Mouse (Mus musculus): ENCODE data around the gene Pip5k1c. TPM values are rescaled to one million over a fixed set of nuclear protein-coding genes. Genes with fewer than 3 reads are reported as not detected.
A peak's percentile ranks its signal among the peaks of the same experiment; 100 is the strongest.

Gene Pip5k1c
- polyA plus RNA-seq, 1 experiment = 935 TPM

- no peak overlapping the region for H3K27ac ChIP-seq (ENCODE audit: insufficient read depth, low read depth, low read length)
- WGBS = 93% methylated on average over 19 of the region's 19 CpGs
- TF ChIP-seq CTCF (IDR thresholded peaks at IDR 0.05; ENCODE audit: insufficient read depth, low read depth, low read length) = no peak
- no peak for TF ChIP-seq POLR2A (IDR thresholded peaks at IDR 0.05; ENCODE audit: insufficient read depth, low read depth, low read length)
- H3K4me3 ChIP-seq (ENCODE audit: insufficient read depth, low read depth, low read length) = no peak overlapping the region
- H3K4me1 ChIP-seq (ENCODE audit: control insufficient read depth, insufficient read depth, low read length) = peaks cover 6% of the 10 kb centered on the region
These were observed 18.9 kb upstream of the Pip5k1c start for GRCm38 (mm10) chr10:81273842-81274241.

GRCm38 (mm10) chr10:81277676-81278075 lies 15.1 kb upstream of the Pip5k1c start:
- no peaks in the 10 kb centered on the region for H3K4me1 ChIP-seq (ENCODE audit: control insufficient read depth, insufficient read depth, low read length)
- TF ChIP-seq POLR2A (IDR thresholded peaks at IDR 0.05; ENCODE audit: insufficient read depth, low read depth, low read length) (no peak), CTCF (IDR thresholded peaks at IDR 0.05; ENCODE audit: insufficient read depth, low read depth, low read length) (no peak)
- H3K27ac ChIP-seq (ENCODE audit: insufficient read depth, low read depth, low read length) = no peak overlapping the region
- 78% methylated on average over 22 of the region's 22 CpGs for WGBS
- H3K4me3 ChIP-seq (ENCODE audit: insufficient read depth, low read depth, low read length) = no peak overlapping the region

GRCm38 (mm10) chr10:81279496-81279895 lies 13.3 kb upstream of the Pip5k1c start:
- no peak overlapping the region for H3K27ac ChIP-seq (ENCODE audit: insufficient read depth, low read depth, low read length)
- no peak for TF ChIP-seq POLR2A (IDR thresholded peaks at IDR 0.05; ENCODE audit: insufficient read depth, low read depth, low read length)
- TF ChIP-seq CTCF (IDR thresholded peaks at IDR 0.05; ENCODE audit: insufficient read depth, low read depth, low read length) = no peak
- WGBS = 48% methylated on average over 10 of the region's 10 CpGs
- no peak overlapping the region for H3K4me3 ChIP-seq (ENCODE audit: insufficient read depth, low read depth, low read length)
- H3K4me1 ChIP-seq (ENCODE audit: control insufficient read depth, insufficient read depth, low read length) = no peaks in the 10 kb centered on the region

DNA sequence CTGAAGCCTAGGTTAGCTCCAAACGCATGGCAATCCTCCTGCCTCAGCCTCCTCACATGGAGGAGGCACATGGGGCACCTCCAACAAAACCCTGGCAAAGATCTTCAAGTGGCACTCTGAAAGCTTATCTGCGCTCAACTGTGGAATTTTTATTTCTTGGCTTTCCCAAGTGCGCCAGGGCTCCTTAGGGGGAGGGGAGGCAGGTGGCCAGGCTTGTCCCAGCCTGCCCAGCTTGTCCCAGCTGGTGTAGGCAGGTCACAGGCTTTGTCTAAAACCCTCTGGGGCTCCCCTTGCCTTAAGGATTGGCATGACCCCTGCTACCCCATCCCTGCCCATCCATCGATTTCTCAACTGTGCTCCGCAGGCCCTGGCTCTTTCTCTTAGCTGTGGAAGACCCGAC lies 8.6 kb upstream of the Pip5k1c start:
- Histone ChIP-seq H3K27ac (ENCODE audit: insufficient read depth, low read depth, low read length) (no peak overlapping the region), H3K4me3 (ENCODE audit: insufficient read depth, low read depth, low read length) (no peak overlapping the region), H3K4me1 (ENCODE audit: control insufficient read depth, insufficient read depth, low read length) (peaks cover 16% of the 10 kb centered on the region)
- TF ChIP-seq CTCF (IDR thresholded peaks at IDR 0.05; ENCODE audit: insufficient read depth, low read depth, low read length) (no peak), POLR2A (IDR thresholded peaks at IDR 0.05; ENCODE audit: insufficient read depth, low read depth, low read length) (no peak)
- WGBS = 82% methylated on average over 6 of the region's 6 CpGs

DNA sequence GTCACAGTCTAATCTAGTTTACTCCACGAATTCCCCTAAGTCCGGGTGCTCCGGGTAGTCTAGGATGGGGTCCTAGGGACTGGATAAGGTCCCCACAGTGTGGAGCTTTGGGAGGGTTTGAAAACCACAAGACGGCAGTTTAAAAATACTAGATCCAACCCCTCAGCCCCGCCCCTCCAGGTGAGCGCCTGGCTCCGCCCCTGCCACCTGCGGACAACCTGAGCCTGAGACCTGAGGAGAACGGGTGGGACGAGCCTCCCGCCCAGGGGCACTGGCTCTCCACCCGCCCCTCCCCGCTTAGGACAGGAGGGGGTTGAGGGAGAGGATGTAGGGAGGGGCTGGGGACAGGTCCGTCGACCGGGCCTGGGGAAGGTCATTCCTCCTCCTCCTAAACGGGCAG lies 8.0 kb upstream of the Pip5k1c start:
- TF ChIP-seq CTCF (IDR thresholded peaks at IDR 0.05; ENCODE audit: insufficient read depth, low read depth, low read length) (no peak), POLR2A (IDR thresholded peaks at IDR 0.05; ENCODE audit: insufficient read depth, low read depth, low read length) (no peak)
- WGBS = 23% methylated on average over 17 of the region's 17 CpGs

DNA sequence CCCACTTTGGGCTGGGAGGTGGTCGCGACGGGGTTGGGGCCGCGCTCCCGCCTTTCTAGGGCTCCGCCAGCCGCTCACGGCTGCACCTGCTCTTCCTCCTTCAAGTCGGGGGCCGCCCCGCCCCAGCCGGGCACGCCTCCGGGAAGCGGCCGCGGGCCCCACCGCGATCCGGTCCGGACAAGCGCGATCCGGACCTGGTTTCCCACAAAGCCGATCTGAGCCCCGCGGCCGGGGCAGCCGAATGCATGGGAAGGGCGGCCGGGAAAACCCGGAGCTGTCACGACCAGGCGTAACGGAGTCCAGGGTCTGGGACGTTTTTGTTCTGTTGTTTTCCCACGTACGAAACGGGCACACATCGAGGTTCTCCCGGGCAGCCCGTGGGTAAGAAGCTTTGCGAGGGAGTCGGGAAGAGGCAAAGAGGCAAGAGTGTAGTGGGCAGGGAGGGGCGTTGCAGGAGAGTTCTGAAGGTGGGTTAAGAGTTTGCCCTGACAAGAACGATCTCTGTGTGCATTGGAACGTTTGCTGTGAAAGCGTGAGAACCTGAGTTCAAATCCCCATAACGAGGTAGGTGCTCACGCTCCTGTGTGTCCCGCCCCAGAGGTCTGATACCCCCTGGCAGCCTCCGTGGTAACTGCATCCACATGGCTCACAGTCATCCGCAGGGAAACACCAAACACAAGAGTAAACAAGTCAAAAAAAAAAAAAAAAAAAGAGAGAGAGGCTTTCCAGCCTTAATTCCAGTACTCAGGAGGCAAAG lies 6.9 kb upstream of the Pip5k1c start:
- WGBS = 3% methylated on average over 54 of the region's 54 CpGs
- Histone ChIP-seq H3K4me3 (ENCODE audit: insufficient read depth, low read depth, low read length) (peak overlapping the region; percentile 29), H3K27ac (ENCODE audit: insufficient read depth, low read depth, low read length) (no peak overlapping the region), H3K4me1 (ENCODE audit: control insufficient read depth, insufficient read depth, low read length) (peaks cover 21% of the 10 kb centered on the region)
- TF ChIP-seq POLR2A (IDR thresholded peaks at IDR 0.05; ENCODE audit: insufficient read depth, low read depth, low read length) (no peak), CTCF (IDR thresholded peaks at IDR 0.05; ENCODE audit: insufficient read depth, low read depth, low read length) (no peak)

More for the DNA sequence above, 8.0 kb upstream of the Pip5k1c start:
- H3K4me3 ChIP-seq (ENCODE audit: insufficient read depth, low read depth, low read length) = no peak overlapping the region
- H3K4me1 ChIP-seq (ENCODE audit: control insufficient read depth, insufficient read depth, low read length) = peaks cover 18% of the 10 kb centered on the region
- H3K27ac ChIP-seq (ENCODE audit: insufficient read depth, low read depth, low read length) = no peak overlapping the region

DNA sequence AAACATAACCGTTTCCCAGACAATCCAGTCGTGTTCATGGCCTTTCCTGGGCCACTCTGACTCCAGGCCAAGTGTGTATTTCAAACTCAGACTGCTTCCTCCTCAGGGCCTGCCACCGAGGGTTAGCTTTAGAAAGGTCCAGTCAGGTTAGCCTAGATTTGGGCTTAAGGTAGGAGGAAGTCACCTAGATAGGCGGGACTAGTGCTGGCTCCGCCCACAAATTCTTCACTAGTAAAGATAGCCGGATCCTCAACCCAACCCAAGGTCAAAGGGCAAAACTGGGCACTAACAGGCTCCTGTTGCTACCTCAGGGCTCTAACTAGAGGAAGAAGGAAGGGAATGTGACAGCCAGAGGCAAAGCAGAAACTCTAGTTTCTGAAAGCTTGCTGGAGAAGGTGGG lies 6.2 kb upstream of the Pip5k1c start:
- no peak for TF ChIP-seq CTCF (IDR thresholded peaks at IDR 0.05; ENCODE audit: insufficient read depth, low read depth, low read length)
- TF ChIP-seq POLR2A (IDR thresholded peaks at IDR 0.05; ENCODE audit: insufficient read depth, low read depth, low read length) = no peak

GRCm38 (mm10) chr10:81287513-81288157 lies 5.1 kb upstream of the Pip5k1c start:
- Histone ChIP-seq H3K4me1 (ENCODE audit: control insufficient read depth, insufficient read depth, low read length) (peaks cover 25% of the 10 kb centered on the region), H3K4me3 (ENCODE audit: insufficient read depth, low read depth, low read length) (no peak overlapping the region), H3K27ac (ENCODE audit: insufficient read depth, low read depth, low read length) (no peak overlapping the region)
- TF ChIP-seq CTCF (IDR thresholded peaks at IDR 0.05; ENCODE audit: insufficient read depth, low read depth, low read length) (peak; percentile 71; the same call in 1 of the 2 replicates), POLR2A (IDR thresholded peaks at IDR 0.05; ENCODE audit: insufficient read depth, low read depth, low read length) (no peak)
- WGBS = 62% methylated on average over 8 of the region's 8 CpGs

More for the DNA sequence above, 6.2 kb upstream of the Pip5k1c start:
- WGBS = 51% methylated on average over 6 of the region's 6 CpGs
- no peak overlapping the region for H3K27ac ChIP-seq (ENCODE audit: insufficient read depth, low read depth, low read length)
- peaks cover 25% of the 10 kb centered on the region for H3K4me1 ChIP-seq (ENCODE audit: control insufficient read depth, insufficient read depth, low read length)
- H3K4me3 ChIP-seq (ENCODE audit: insufficient read depth, low read depth, low read length) = no peak overlapping the region

- H3K4me1 ChIP-seq (ENCODE audit: control insufficient read depth, insufficient read depth, low read length) = peaks cover 25% of the 10 kb centered on the region
- no peak overlapping the region for H3K27ac ChIP-seq (ENCODE audit: insufficient read depth, low read depth, low read length)
- no peak overlapping the region for H3K4me3 ChIP-seq (ENCODE audit: insufficient read depth, low read depth, low read length)
- 43% methylated on average over 6 of the region's 6 CpGs for WGBS
- TF ChIP-seq POLR2A (IDR thresholded peaks at IDR 0.05; ENCODE audit: insufficient read depth, low read depth, low read length) (no peak), CTCF (IDR thresholded peaks at IDR 0.05; ENCODE audit: insufficient read depth, low read depth, low read length) (peak; percentile 66; the same call in 1 of the 2 replicates)
These were observed 4.2 kb upstream of the Pip5k1c start for GRCm38 (mm10) chr10:81288601-81289000.

Data from olfactory bulb, adult 2 months (tissue).